16 mouse cellular contexts compared by ENCODE assay signal in the genomic region with DNA sequence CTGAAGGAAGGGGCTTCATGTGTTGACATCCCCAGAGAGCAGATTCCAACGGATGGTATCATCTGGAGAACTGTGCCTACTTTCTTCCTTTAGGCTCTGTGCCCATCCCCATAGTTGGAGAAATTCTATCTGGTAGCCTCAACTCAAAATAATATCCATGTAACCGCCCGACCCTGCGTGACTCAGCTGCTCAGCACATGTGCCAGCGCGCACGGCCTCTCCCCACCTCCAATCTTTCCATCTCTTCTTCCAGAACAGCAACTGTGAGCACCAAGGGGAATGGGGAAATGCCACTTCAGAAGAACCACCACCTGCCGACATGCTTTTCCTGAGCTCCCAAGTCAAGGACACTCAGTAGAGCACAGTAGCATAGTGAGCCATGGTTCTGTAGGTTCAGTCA. TPM values are rescaled to one million over a fixed set of nuclear protein-coding genes. Genes with fewer than 3 reads are reported as not detected.
"Had no signal": no experiment of that assay in that cellular context is flagged by ENCODE, and none has a peak within 500 bp of the region (broad histone marks: within the 10 kb centered on the region; RNA-seq: fewer than 3 reads in every experiment).

No protein-coding gene starts in this region.

- H3K36me3 ChIP-seq: liver, embryonic 13.5 days; midbrain, embryonic 13.5 days; neural tube, embryonic 13.5 days; stomach, embryonic 15.5 days had no signal

- ATAC-seq: liver, postnatal 0 days; midbrain, embryonic 13.5 days had no signal

- DNase-seq: kidney, adult 11 months; kidney, adult 9 months; kidney, postnatal 10 days; kidney, postnatal 4 days; liver; liver, embryonic 13.5 days; liver, postnatal 0 days; right cerebral cortex, postnatal 14 days had no signal

- H3K4me3 ChIP-seq: layer of hippocampus, adult 2 months; liver, embryonic 13.5 days; midbrain, embryonic 13.5 days; neural tube, embryonic 13.5 days; stomach, embryonic 15.5 days had no signal

- H3K27ac ChIP-seq: layer of hippocampus, adult 2 months; liver, embryonic 13.5 days; midbrain, embryonic 13.5 days; neural tube, embryonic 13.5 days; stomach, embryonic 15.5 days had no signal

- H3K4me1 ChIP-seq: liver, embryonic 13.5 days; midbrain, embryonic 13.5 days; neural tube, embryonic 13.5 days; stomach, embryonic 15.5 days had no signal

- H3K9me3 ChIP-seq: liver, embryonic 13.5 days; midbrain, embryonic 13.5 days; neural tube, embryonic 13.5 days; stomach, embryonic 15.5 days had no signal

- H3K27me3 ChIP-seq: liver, embryonic 13.5 days; midbrain, embryonic 13.5 days; neural tube, embryonic 13.5 days; stomach, embryonic 15.5 days had no signal

- H3K9ac ChIP-seq: liver, embryonic 13.5 days; liver, postnatal 0 days; midbrain, embryonic 13.5 days; neural tube, embryonic 13.5 days; stomach, embryonic 15.5 days had no signal

- H3K4me2 ChIP-seq: liver, embryonic 13.5 days; midbrain, embryonic 13.5 days; neural tube, embryonic 13.5 days; stomach, embryonic 15.5 days had no signal

RNA-seq across cellular contexts. Expression of a gene that starts 39.4 kb away (rescaled TPM):
- polyA plus RNA-seq: intestine, embryonic 14.5 days; liver, embryonic 13.5 days; liver, postnatal 0 days; lung, embryonic 16.5 days; midbrain, embryonic 13.5 days; neural tube, embryonic 13.5 days; spleen, adult 2 months; stomach, embryonic 15.5 days; testis, adult 2 months had no signal
